Mouse (Mus musculus): ENCODE results near the gene Maea.

- TF ChIP-seq CTCF (IDR thresholded peaks at IDR 0.05) = peak; percentile 94
- TF ChIP-seq EP300 (IDR thresholded peaks at IDR 0.05) = no peak
Observed at GRCm38 (mm10) chr5:33393803-33394202, 58.5 kb downstream of the Maea start.

Data from lung, postnatal 0 days (tissue).